Mouse (Mus musculus) embryonic fibroblast, embryonic 13.5 days (primary cell): Measurements from ENCODE around the gene Gm49354.

Experiments
- CTCF ChIP-seq: IDR thresholded peaks from 2 replicates; pipeline ENCODE4 v1.5.1; 2011; ENCODE audit warnings: mild to moderate bottlenecking, control low read depth, low read length, moderate library complexity, borderline replicate concordance; ENCODE audit not compliant: insufficient read depth
- POLR2A ChIP-seq: IDR thresholded peaks from 2 replicates; pipeline ENCODE4 v1.6.1; 2011; ENCODE audit warnings: low read depth, mild to moderate bottlenecking, control low read depth, low read length, moderate library complexity

- no peak for TF ChIP-seq CTCF
- TF ChIP-seq POLR2A = no peak
These were observed 35.3 kb upstream of the Gm49354 start for GRCm38 (mm10) chr13:59817352-59817751.
